Mouse (Mus musculus) testis, postnatal 10 days (tissue): Measurements from ENCODE around the gene Gm42674.

ENCODE experiments used
- DNase-seq: peaks from one replicate; pipeline ENCODE4 v3.0.0; 2021; ENCODE audit warnings: low spot score

Gene Gm42674

DNA sequence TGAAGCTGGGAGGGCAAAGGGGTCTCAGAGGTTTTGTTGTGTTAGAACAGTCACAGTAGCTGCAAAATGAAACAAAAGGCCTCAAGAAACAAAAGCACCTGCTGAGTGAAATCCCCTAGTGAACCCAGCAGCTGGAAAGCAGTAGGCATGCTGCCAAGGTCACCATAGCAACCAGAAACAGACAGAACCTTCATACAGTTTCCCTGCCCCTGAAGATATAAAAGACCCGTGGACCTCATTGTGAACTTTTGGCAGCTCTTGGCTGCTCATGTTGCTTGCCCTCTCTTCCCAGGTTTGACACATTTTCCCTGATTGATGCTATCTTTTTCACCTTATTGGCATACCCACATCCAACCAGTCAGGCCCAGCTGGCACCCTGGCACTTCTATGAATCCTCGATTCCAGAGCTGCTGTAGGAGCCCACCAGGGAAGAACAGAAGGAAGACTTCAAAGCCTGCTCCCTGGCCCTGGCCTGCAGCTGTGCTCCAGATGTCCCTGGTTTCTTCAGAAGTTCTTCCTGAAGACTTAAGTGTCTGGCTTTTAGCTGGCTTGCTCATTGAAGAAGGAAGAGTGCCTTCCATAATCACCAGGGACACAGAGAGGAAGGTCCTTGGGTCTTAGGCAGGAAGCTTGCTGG lies 21.8 kb downstream of the Gm42674 start:
- peak; percentile 87 for DNase-seq

DNA sequence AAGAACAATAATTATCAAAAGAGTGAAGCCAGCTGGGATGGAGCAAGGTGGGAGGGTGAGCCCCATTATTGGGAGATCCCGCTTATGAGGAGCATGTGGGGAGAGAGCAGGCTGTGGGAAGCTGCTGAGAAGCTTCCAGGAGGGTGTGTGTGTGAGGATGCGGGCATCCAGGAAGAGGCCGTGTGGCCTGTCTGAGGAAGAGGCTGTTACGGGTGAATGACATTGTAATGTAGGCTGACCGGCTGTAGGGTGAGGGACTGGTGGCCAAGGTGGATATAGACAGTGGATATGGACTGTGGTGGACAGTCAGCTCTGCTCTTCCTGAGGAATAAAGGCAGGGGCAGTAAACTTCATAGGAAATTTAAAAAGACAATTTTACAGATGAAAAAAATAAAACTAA lies 23.8 kb downstream of the Gm42674 start:
- no peak for DNase-seq

DNA sequence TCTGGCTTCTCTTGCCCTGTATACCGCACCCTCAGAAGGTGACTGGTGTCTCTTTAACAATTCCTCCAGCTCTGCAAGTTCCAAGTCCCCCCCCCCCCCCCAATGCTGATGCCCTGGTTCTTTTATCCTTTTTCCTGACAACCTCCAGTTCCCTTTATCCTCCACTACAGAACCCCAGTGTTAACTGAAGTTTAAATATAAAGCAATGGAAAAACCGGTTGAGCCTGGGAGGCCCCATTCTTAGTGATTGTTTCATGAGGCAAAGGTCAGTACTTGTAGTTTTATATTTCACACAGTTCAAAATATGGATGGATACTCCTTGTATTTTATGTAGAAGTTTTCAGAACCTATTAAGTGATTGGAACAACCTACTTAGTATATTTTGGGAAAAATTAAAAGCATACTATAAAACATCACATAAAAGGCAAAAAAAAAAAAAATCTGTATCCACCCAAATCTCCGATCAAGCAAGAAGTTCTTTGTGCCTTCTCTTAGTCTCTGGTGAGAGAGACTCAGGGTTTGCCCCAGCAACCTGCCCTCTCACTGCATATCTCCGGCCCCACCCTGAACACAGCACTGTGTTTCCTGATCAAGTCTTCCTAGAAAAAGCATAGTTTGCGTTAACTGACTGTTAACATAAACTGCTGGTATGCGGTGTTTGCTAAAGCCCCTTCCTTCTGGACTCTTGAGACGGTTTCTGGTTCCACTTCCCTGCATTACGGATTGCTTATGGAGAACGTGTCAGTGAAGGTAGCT lies 24.7 kb downstream of the Gm42674 start:
- DNase-seq = no peak

- DNase-seq = no peak
These were observed 25.7 kb downstream of the Gm42674 start for GRCm38 (mm10) chr3:90627366-90627765.

DNA sequence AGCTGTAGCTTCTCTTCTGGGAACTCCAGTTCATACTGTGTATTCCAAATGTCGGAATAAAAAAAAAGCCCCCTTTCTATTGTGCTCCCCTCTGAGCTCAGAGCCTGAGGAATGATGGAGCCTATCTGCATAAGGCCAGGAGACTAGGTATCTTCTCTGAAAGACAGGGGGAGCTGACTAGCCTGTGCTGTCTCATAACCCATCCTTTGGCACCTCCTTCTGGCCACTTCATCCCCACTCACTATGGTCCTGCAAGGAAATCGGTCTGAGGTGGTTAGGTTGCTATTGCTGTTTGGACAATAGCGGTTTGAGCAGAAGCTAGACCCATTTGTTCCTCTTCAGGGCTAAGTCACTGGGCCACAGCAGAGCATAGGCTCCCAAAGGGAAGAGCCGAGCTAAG lies 26.1 kb downstream of the Gm42674 start:
- DNase-seq = no peak

- DNase-seq = no peak
These were observed 27.6 kb downstream of the Gm42674 start for GRCm38 (mm10) chr3:90629298-90629697.

DNA sequence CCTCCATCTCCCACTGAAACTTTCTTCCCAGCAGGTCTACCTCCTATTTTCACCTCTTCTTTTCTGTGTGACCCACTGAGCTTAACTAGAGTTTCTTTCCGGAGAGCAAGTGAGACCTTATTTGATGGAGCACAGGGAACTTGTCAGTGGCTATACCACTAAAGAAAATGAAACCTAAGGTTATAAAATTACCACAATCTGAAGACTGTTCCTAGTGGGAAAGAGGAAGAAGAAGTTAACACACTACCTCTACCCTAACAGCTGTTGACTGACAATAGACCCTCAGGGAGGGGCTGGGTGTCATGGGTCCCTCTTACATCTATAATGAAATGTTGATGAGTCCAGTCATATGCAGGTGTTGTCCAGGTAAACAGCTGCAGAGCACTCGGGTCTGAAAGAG lies 30.3 kb downstream of the Gm42674 start:
- no peak for DNase-seq

- DNase-seq = no peak
These were observed 37.0 kb downstream of the Gm42674 start for GRCm38 (mm10) chr3:90638511-90639275.

DNA sequence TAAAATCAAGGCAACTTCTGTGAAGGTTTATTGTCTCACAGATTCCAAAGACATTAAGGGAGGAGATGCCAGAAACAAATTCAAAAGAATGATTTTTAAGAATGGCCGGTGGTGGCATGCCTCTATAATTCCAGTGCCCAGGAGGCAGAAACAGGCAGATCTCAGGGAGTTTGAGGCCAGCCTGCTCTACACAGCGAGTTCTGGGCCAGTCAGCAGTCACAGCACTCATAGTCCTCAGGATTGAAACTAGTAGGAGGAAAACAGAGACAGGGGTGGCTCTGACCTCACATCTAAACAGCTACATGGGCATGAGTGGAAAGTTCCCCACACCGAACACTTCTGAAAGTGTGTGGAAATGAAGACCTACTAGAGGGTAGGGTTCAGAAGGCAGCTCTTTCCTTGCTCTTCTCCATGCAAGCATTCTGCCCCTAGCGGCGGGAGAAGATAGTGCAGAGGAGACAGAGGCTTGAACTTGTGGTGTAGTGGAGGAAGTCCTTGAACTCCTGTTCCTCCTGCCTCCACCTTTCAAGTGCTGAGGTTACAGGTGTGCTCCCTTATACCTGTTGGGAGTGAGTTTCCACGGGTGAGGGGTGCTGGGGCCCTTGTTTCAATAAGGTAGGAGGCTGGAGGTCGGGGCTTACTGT lies 37.9 kb downstream of the Gm42674 start:
- no peak for DNase-seq

- DNase-seq = no peak
These were observed 39.3 kb downstream of the Gm42674 start for GRCm38 (mm10) chr3:90640981-90641380.

- DNase-seq = peak; percentile 71
These were observed 42.5 kb downstream of the Gm42674 start for GRCm38 (mm10) chr3:90644220-90644619.

- no peak for DNase-seq
These were observed 45.6 kb downstream of the Gm42674 start for GRCm38 (mm10) chr3:90647291-90647690.

- DNase-seq = no peak
These were observed 47.3 kb downstream of the Gm42674 start for GRCm38 (mm10) chr3:90648981-90649380.

DNA sequence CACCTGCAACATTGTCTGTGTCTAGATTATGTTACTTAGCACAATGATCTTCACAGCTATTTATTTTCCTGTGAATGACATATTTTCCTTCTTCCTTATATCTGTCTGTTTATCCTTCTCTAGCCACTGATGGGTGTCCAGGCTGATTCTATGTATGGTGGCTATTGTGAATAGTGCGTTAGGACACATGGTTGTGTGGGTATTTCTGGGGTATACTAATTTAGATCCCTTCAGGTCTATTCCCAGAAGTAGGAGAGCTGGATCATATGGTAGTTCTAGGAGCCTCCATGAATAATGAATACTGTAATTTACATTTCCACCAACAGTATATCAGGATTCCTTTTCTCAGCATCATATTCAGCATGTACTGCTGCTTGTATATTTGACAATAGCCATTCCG lies 48.1 kb downstream of the Gm42674 start:
- no peak for DNase-seq

DNA sequence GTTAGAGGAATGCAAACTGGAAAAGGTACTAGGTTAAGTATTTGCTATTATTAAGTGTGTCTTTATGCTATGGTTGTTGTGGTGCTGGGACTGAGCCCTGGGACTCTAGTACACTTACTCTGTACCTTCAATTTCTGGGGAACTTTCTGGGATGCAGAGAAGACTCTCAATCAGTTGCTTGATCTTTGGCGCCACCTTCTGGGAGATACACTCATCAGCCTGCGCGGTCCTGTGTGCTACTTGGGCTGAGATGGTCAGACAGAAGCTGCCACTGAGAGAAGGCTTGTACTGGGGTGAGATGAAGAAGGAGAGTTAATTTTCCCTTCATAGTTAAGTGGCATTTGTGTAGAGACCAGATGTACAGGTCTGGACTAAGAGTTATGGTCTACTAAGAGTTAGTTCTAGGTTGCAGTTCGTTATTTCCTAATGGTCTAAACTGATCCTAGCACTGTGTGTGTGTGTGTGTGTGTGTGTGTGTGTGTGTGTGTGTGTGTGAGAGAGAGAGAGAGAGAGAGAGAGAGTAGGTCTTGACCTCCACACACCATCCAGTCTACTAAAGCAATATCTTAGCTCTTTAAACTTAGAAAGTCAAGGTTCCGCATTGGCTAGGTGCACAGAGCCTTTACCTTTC lies 51.3 kb downstream of the Gm42674 start:
- DNase-seq = peak; percentile 82

DNA sequence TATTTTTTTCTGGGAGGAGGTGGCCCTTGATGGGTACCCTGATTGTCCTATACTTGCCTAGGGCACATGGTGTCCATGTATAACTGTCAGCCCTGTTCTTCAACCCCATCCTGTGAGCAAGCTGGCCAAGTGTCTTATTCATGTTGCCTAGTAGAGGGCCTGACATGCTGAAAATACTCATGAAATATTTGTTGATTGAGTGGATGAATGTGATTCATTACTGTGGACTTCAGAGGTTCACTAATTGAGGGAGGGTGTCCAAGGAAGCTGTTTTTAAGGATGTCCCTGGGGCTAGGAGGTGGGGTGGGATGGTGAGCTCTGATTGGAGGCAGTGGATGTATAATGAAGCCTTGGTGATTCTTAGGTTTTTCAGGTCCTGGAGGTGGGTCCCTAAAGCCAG lies 52.0 kb downstream of the Gm42674 start, which contains the start of gene S100a7a:
TSS of gene S100a7a (plus strand) at position 301 of the 400 bp plus-strand sequence.
- no peak for DNase-seq
